Mouse (Mus musculus) olfactory bulb, adult 2 months (tissue): ENCODE data around the gene Uckl1.

Source experiments
- CTCF ChIP-seq: fragments of 200-500 bp; IDR thresholded peaks from 2 replicates; pipeline ENCODE4 v1.5.1; 2012; ENCODE audit warnings: low read depth, mild to moderate bottlenecking, low read length, moderate library complexity; ENCODE audit not compliant: insufficient read depth
- POLR2A ChIP-seq: fragments of 200-500 bp; IDR thresholded peaks from 2 replicates; pipeline ENCODE4 v1.6.1; 2012; ENCODE audit warnings: mild to moderate bottlenecking, low read depth, low read length, moderate library complexity; ENCODE audit not compliant: insufficient read depth

DNA sequence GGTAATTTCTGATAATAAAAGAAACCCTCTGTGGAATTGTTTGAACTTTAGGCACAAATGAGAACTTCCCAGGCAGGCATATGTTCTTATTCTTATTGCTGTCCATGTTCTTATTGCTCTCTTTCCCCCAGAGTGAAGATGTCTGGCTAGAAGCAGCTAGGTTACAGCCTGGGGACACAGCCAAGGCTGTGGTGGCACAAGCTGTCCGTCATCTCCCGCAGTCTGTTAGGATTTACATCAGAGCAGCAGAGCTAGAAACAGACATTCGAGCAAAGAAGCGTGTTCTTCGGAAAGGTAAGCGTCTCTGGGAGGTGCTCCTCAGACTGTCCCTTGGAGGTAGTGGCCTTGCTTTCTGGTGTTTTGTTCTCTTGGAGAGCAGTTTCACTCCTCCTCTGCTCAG, 47.9 kb upstream of the Uckl1 start:
- TF ChIP-seq POLR2A, result no peak
- TF ChIP-seq CTCF, result no peak
